Mouse (Mus musculus) cerebellum, adult 18-20 months (tissue): ENCODE results near the gene Erich3.
A peak's percentile ranks its signal among the peaks of the same experiment; 100 is the strongest.

Experiments
- DNase-seq, 2 experiments: peaks; one replicate each; pipeline ENCODE4 v3.0.0; 2021

Gene Erich3

GRCm38 (mm10) chr3:154682570-154682969 lies 18.9 kb downstream of the Erich3 start:
- no peak for DNase-seq

DNA sequence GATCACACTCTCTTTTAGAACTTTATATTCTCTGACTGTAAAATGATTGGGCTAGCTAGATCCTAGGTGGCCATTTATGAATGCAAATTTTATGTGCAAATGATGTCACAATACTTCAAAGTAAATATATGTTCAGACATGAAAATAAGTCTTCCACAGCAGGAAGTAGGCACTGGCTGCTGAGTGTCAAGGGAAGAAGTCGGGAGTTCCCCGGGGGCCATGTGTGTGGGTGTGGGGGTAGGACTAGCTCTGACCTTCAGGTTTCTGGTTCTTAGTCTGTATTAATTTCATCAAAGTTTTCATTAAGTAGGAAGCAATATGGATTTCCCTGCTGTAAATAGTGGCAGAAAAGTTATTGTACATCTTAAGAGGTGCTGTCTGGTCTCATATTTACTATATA lies 20.0 kb downstream of the Erich3 start:
- no peak for DNase-seq

GRCm38 (mm10) chr3:154690260-154690659 lies 26.6 kb downstream of the Erich3 start:
- no peak for DNase-seq

DNA sequence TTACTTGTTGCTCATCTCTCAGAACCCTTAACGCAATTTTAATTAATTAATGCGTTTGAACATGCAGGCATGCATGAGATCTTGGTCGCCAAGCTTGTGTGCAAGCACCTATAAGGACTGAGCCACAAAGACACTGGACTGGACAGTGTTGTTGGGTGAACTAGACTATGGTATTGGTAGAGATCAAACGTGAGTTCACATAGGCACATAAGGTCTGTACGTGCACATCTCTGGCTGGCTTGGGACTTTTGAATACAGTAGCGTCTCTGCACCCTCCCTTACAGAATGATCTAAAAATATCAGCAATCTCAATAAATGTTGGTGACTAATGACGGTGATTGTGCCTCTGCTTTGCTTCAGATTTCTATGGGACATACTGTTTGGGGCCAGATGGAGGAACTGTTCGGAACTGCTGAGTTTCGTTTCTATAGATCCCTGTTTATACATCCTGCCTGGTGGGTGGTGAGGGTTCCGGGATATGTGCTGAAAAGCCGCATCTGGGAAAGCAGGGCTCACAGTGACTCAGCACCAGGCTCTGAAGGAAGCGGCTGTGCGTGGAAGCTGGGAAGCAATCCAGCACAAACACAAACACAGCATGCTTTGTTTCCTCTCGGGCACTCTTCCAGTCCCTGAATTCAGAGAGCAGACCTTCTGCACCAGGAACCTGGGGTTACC lies 28.4 kb downstream of the Erich3 start:
- peak; percentile 81 to 82 for DNase-seq

- no peak for DNase-seq
These were observed 28.9 kb downstream of the Erich3 start for GRCm38 (mm10) chr3:154692572-154692922.

GRCm38 (mm10) chr3:154693902-154694301 lies 30.2 kb downstream of the Erich3 start:
- DNase-seq, result no peak

DNA sequence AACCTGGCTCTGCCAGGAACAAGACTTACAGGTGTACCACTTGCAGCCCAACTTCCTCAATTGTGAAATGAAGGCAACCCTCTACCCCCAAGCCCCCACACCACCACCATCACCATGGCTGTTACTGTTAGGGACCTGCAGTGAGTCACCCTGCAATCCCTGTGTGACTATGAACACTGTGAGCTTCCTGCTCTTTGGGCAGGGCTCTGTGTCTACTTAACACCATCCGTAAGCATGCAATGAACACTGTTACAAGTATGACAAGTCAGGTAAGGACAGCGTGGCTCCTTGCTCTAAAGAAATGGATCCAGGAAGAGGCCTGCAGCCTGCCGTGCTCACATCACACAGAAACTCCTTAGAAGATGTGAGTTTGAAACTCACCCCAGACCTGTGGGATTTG lies 33.0 kb downstream of the Erich3 start:
- DNase-seq, result no peak

GRCm38 (mm10) chr3:154698907-154699306 lies 35.2 kb downstream of the Erich3 start:
- no peak for DNase-seq

- no peak for DNase-seq
These were observed 36.6 kb downstream of the Erich3 start for GRCm38 (mm10) chr3:154700296-154700695.

GRCm38 (mm10) chr3:154700735-154701134 lies 37.1 kb downstream of the Erich3 start:
- no peak for DNase-seq

GRCm38 (mm10) chr3:154704755-154705154 lies 41.1 kb downstream of the Erich3 start:
- no peak for DNase-seq

GRCm38 (mm10) chr3:154708150-154708549 lies 44.5 kb downstream of the Erich3 start:
- no peak for DNase-seq

- DNase-seq, result peak; percentile 70 to 75
These were observed 59.5 kb downstream of the Erich3 start for GRCm38 (mm10) chr3:154723198-154723597.

DNA sequence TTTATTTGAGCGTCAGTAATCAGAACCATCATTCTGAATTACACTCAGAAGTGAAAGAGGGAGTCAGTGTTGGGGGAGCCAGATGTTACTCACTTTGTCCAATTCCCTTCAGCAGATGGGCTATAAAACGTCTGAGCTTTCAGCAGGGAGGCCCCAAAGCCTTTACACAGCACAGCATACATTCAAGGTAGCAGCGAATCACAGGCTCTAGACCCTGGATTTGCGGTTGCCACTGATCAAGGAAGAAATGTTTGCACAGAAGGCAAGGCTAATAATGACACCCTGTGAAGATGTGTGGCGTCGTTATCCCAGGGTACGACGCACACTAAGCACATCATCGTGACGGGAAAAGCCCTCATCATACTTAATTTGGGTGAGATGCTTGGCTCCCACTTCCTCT lies 67.8 kb downstream of the Erich3 start:
- no peak for DNase-seq

GRCm38 (mm10) chr3:154741496-154741895 lies 77.8 kb downstream of the Erich3 start:
- DNase-seq, result no peak

GRCm38 (mm10) chr3:154742927-154743326 lies 79.3 kb downstream of the Erich3 start:
- no peak for DNase-seq

- no peak for DNase-seq
These were observed 80.7 kb downstream of the Erich3 start for GRCm38 (mm10) chr3:154744317-154744716.

DNA sequence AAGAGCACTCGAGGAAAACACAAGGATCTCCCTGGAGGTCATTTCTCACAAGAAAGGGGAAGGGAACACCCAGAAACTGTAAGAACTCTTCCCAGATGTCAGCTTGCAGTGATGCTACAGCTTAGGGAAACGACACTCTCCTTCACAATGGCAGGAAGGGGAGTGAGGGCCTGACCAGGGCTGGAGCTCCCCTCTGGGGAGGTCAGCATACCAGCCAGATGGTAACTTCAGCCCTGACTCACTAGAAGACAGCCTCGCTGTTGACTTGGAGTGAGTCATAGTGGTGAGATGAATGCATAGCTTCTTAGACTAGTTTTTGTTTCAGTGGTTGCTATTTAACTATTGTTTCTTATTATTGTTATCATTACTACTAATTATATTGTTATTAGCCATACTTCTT lies 90.8 kb downstream of the Erich3 start:
- DNase-seq, result no peak

- no peak for DNase-seq
These were observed 91.6 kb downstream of the Erich3 start for GRCm38 (mm10) chr3:154755225-154755624.

- no peak for DNase-seq
These were observed 94.4 kb downstream of the Erich3 start for GRCm38 (mm10) chr3:154758089-154758488.

DNA sequence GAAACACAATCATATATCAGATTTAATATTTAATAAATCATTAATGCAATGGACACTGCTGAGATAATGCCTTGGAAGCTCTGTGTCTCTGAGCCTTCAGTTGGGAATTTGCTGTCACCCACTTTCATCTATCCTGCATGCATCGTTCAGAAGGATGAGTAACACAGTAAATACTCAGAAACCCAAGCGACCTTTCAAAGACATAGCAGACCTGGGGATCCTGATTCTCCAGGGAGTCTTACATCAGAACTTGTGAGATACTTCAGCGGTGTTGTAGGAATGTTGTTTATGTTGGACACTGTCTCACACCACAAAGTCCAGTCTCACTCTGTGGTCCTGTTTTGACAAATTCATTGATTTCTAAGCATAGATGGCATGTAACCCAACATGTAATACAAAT lies 97.4 kb downstream of the Erich3 start:
- no peak for DNase-seq

- no peak for DNase-seq
These were observed 99.7 kb downstream of the Erich3 start for GRCm38 (mm10) chr3:154763374-154763773.

DNA sequence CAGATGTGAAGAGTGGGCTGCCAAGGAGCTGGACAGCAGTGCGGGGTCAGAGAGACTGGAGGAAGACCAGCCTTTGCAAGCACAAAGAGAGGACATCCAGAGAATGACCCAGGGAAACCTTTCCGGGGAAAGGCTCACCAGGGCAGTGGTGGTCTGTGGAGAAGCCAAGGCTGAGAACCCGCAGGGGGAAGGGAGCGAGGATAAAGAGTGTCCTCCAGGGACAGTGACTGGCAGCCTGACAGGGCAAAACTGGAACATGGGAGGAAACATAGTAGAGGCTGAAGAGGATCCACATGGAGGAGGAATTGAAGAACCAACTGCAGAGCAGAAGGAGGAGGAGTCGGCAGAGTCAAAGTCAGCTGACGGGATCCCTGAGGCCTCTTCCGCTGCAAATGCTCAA lies 100.5 kb downstream of the Erich3 start:
- DNase-seq, result no peak

DNA sequence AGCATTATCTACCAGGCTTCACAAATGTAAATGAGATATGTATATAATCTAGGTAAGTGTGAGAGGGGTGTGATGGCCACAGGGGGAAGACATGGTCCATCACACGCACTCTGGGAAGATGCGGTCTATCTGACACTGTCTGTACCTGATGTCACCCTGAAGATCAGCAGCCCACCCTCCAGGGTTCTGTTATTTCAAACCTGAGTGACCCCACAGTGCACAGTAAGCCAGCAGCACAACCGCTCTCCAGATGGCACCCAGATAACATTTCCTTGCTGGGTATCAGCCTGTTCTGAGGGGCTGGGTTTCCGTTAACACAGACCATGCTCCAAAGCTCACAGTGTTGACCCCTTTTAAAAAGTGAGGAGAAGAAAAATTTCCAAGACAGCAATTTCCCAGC lies 102.7 kb downstream of the Erich3 start:
- no peak for DNase-seq

- DNase-seq, result no peak
These were observed 108.0 kb downstream of the Erich3 start for GRCm38 (mm10) chr3:154771651-154772050.
